Mouse (Mus musculus): ENCODE results near the gene Ecel1.

The Ecel1 gene

GRCm38 (mm10) chr1:87156199-87156587 is at the start of gene Ecel1:
Gene Ecel1 (minus strand): TSS chr1:87156521.
- no peak for DNase-seq (ENCODE audit: low spot score in 2 of 2)

GRCm38 (mm10) chr1:87205502-87205901 is 49.2 kb upstream of the Ecel1 start:
- no peak for DNase-seq (ENCODE audit: low spot score in 2 of 2)

DNA sequence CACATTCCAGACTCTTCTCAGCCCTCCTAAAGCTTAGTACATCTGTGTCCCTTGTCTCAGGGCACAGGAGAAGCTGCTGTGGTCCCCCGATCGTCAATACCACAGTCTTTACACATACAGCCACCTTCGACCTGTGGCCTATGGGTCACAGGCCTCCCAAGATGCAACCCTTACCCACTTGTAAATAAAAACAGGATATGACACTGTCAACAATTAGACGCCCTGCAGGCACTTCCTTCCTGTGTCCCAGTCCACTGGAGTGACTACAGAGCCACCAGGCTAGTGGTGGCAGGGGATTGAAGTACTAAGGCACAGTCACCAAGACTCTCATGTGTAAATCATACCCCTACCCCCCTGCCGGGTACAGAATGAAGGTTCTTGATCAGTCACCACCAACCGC is 48.7 kb upstream of the Ecel1 start:
- DNase-seq (ENCODE audit: low spot score in 2 of 2), result no peak

- no peak for DNase-seq (ENCODE audit: low spot score in 2 of 2)
Observed at GRCm38 (mm10) chr1:87204465-87204864, 48.1 kb upstream of the Ecel1 start, which contains the start of gene Chrng. Gene Chrng (plus strand): TSS chr1:87204657.

DNA sequence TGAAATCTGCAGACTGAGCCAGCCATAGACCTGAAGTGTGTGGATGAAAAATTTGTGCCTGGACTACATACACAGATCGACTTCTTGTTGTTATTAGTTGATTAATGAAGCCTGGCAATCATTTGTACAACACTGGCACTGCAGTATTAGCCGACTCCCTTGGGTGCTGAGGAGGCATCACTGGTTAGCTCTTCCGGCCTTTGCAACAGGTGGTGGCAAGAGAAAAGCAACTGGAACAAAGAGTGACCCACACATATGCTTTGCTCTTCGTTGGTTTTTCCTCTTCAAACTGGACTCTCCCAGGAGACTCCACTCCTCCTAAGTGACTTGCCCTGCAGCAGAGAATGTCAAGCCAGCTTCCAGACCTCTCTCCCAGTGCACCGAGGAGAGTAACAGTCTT is 47.5 kb upstream of the Ecel1 start:
- DNase-seq (ENCODE audit: low spot score in 2 of 2), result no peak

- DNase-seq (ENCODE audit: low spot score in 2 of 2), result no peak
Observed at GRCm38 (mm10) chr1:87201848-87202247, 45.5 kb upstream of the Ecel1 start.

DNA sequence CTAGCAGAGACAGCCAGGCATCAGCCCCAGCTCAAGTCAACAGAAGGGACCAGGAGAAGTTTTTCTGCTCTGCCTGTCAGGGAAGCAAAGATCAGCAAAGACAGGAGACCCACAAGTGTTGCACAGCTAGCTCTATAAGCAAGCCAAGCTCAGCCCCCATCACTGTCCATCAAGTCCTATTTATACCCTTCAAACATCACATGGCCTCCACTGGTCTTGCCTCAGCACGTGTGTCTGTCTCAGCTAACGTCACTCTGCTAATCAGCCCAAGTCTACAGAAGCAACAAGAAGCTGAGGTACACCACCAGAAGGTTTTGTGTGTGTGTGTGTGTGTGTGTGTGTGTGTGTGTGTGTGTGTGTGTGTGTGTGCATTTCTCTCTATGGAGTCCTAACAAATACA is 44.5 kb upstream of the Ecel1 start:
- DNase-seq (ENCODE audit: low spot score in 2 of 2), result no peak

DNA sequence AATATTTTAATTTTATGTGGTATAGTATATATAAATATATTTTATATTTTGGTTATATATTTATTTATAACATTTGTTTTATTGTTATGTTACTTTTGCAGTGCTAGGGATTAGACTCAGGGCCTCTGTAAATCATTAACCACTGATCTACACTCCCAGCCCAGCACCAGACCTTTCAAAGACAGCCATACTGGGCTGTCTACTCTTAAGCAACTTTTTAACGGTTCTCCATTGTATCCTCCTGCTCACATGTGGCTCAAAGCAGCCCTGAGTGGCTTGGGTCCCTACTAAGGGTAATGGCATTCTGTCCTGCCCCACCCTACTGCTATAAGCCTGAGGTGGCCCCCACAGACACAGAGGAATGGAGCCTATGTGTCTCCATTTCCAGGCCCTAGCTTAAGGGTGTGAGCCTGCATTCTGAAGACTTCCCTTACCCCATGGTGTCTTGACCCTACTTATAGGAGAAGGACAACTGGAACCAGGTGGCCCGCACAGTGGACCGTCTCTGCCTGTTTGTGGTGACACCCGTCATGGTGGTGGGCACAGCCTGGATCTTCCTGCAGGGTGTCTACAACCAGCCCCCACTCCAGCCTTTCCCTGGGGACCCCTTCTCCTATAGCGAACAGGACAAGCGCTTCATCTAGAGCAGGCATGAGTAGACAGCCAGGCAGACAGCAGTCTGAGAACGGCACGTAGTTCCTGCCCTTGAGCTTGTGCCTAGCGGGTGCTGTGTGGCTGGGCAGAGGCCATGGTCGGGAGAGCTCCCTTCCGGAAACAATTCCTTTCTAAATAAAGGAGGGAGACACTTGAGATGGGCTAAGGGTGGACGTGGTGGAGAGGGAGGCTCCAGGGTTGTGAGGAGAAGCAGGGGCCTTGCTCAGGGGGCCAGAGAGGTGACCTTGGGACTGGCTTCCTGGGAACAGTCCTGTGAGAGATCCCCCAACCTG is 42.1 kb upstream of the Ecel1 start:
- DNase-seq (ENCODE audit: low spot score in 2 of 2), result no peak

DNA sequence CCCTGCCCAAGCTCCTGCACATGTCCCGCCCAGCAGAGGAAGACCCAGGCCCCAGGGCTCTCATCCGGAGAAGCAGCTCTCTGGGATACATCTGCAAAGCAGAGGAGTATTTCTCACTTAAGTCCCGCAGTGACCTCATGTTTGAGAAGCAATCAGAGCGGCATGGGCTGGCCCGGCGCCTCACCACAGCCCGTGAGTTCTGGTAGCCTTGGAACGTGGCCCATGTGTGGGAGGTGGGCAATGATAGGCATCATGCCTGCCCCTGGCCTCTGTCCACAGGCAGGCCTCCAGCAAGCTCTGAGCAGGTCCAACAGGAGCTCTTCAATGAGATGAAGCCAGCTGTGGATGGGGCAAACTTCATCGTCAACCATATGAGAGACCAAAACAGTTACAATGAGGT is 41.0 kb upstream of the Ecel1 start:
- no peak for DNase-seq (ENCODE audit: low spot score in 2 of 2)

GRCm38 (mm10) chr1:87190429-87190828 is 34.1 kb upstream of the Ecel1 start, which contains the start of gene Chrnd:
Gene Chrnd (plus strand): TSS chr1:87190607.
- DNase-seq (ENCODE audit: low spot score in 2 of 2), result no peak

DNA sequence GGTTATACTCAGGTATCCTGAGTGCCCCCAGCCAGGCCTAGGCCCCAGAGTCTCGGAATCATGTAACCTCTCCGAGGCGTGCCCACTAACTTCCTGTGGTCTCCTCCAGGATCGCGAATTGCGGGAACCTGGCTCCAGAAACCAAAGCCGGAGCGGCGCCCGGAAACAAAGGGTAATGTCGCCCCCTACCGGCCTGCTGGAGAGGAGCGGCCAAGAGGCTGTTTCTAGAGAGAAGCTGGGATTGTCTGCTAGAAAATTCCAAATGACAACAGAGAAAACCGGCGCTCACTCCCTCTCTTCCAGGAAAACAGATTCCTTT is 30.7 kb upstream of the Ecel1 start:
- DNase-seq (ENCODE audit: low spot score in 2 of 2), result peak; percentile 38 to 73

DNA sequence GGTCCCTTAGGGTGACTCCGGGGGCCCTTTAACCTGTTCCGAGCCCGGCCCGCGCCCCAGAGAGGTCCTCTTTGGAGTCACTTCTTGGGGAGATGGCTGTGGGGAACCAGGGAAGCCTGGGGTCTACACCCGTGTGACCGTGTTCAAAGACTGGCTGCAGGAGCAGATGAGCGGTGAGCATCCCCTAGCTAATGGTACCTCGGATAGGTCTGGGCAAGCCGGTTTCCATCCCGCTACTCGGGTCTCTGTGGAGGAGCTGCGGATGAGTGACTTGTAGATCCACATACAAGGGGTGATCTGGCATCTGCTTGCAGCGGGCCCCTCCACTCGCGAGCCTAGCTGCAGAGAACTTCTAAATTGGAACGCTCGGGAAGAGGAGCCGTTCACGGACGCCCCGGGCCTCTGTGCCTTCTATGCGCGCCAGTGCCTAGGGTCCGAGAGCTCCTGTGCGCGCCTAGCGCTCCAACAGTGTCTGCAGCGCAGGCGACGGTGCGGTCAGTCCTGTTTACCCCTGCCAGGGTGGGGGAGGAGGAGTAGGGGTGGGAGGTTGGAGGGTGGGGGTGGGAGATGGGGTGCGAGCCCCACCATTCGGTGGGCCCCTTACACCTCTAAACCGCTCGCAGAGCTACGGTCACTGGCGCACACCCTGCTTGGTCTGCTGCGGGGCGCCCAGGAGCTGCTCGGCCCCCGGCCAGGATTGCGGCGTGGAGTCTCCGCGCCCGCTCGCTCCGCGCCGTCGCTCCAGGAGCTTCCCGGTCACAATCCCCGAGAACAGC is 30.1 kb upstream of the Ecel1 start:
- no peak for DNase-seq (ENCODE audit: low spot score in 2 of 2)

DNA sequence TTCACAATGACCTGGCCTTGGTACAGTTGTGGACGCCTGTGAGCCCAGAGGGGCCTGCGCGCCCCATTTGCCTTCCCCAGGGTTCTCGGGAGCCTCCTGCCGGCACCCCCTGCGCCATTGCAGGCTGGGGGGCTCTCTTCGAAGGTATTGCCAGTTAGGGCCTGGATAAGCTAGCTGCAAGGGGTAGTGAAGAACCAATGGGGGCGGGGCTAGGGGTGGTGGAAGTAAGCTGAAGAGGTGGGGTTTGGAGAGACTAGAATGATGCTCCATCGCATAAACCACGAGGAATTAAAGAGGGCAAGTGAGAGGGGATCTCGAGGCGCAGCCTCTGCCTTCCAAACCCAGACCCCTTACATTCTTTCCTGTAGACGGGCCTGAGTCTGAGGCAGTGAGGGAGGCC is 29.2 kb upstream of the Ecel1 start:
- DNase-seq (ENCODE audit: low spot score in 2 of 2), result peak in 1 of 2 experiments; percentile 23

DNA sequence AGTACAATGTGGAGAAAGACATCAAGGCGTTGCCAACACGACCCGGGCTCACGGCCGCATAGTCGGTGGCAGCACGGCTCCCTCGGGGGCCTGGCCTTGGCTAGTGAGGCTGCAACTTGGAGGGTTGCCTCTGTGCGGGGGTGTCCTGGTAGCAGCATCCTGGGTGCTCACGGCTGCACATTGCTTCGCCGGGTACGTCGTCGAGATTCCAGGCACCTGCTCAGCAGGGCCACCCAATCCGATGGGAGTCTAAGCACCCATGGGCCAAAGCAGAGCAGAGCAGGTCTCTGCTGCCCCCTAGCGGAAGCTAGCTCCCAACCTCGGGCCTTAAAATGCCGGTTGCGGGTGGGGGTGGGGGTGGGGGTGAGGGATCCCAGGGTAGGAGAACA is 28.4 kb upstream of the Ecel1 start:
- peak; percentile 29 to 78 for DNase-seq (ENCODE audit: low spot score in 2 of 2)

GRCm38 (mm10) chr1:87183998-87184750 is 27.9 kb upstream of the Ecel1 start:
- no peak for DNase-seq (ENCODE audit: low spot score in 2 of 2)

GRCm38 (mm10) chr1:87183013-87183412 is 26.7 kb upstream of the Ecel1 start, which contains the start of gene Prss56:
Gene Prss56 (plus strand): TSS chr1:87183313.
- no peak for DNase-seq (ENCODE audit: low spot score in 2 of 2)

- no peak for DNase-seq (ENCODE audit: low spot score in 2 of 2)
Observed at GRCm38 (mm10) chr1:87180896-87181295, 24.6 kb upstream of the Ecel1 start.

- no peak for DNase-seq (ENCODE audit: low spot score in 2 of 2)
Observed at GRCm38 (mm10) chr1:87175852-87176292, 19.6 kb upstream of the Ecel1 start.

DNA sequence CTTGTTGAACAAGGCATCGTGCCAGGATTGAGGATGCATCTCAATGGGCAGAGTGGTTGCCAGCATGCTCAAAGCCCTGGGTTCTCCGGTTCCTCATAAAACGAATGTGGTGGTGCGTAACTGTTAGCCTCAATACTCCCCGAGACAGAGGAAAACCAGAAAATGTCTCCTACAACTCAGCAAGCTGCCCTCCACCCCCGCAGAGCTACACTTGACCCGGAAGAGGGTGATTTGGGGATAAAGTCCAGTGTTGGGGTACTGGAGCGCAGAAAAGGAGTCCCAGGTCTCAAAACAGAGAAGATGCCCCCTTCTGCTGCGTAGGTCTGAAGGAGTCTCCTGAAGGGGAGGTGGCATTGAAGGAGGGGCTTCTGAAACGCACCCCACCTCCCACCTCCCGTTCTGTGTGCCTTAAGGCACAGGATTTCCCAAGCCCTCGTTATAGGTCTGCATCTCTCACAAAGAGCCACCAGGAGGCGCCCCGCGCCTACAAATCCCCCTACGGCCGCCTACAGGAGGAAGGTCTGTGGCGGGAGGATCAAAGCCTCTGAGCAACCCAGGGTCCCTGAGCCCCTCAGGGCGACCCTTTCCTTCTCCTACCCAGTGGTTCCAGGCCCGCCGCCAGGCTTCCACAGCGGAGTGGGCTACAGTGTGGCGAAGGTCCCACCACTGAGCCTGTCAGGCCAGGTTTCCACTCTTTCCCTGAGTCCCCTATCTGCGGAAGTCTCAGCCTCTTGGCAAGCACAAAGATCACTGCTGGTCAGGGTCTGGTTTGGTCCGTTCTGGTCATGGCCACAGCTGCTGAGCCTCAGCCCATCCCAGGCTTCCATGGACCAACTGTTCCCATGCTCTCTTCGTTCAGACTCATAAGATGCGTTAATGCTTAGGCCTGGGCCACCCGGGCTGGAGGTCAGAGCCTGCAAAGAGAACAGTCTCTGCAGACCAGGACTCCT is 18.0 kb upstream of the Ecel1 start:
- DNase-seq (ENCODE audit: low spot score in 2 of 2), result peak in 1 of 2 experiments; percentile 59

DNA sequence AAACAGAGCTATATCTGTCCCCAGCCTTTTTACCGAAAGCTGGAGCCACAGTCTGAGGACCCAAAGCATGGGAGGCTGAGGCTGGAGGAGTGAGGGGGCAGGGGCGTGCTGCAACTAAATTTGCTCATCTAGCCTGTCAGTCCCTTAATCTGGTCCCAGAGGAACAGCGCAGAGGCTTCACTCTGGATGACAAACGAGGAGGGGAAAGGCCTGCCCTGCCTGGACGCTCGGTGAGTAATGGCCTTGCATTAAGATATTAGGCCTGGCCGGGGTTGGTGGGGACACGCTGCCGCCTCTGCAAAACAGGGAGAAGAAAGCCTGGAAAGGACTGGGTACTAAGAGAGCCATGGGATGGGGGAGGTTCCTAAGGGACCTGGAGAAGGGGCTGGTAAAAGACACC is 16.0 kb upstream of the Ecel1 start:
- no peak for DNase-seq (ENCODE audit: low spot score in 2 of 2)

GRCm38 (mm10) chr1:87171312-87171711 is 15.0 kb upstream of the Ecel1 start:
- no peak for DNase-seq (ENCODE audit: low spot score in 2 of 2)
